Mouse (Mus musculus) olfactory bulb, adult 2 months (tissue): ENCODE results near the gene Nme8.

ENCODE experiments used
- CTCF ChIP-seq: fragments of 200-500 bp; IDR thresholded peaks from 2 replicates; pipeline ENCODE4 v1.5.1; 2012; ENCODE audit warnings: low read depth, mild to moderate bottlenecking, low read length, moderate library complexity; ENCODE audit not compliant: insufficient read depth
- POLR2A ChIP-seq: fragments of 200-500 bp; IDR thresholded peaks from 2 replicates; pipeline ENCODE4 v1.6.1; 2012; ENCODE audit warnings: mild to moderate bottlenecking, low read depth, low read length, moderate library complexity; ENCODE audit not compliant: insufficient read depth

GRCm38 (mm10) chr13:19624632-19625320 is 72.8 kb downstream of the Nme8 start:
- TF ChIP-seq CTCF: no peak
- no peak for TF ChIP-seq POLR2A
